Mouse (Mus musculus) ovary, postnatal 36 days (tissue): ENCODE data around the gene Prdm9.

Experiments used
- DNase-seq: peaks from one replicate; pipeline ENCODE4 v3.0.0; 2022; ENCODE audit warnings: low spot score, mixed read lengths

Prdm9 gene

GRCm38 (mm10) chr17:15527811-15528136 is 36.4 kb downstream of the Prdm9 start:
- no peak for DNase-seq

GRCm38 (mm10) chr17:15526986-15527810 is 37.0 kb downstream of the Prdm9 start, which contains the start of gene Pdcd2:
Gene Pdcd2, minus strand, starts transcription at chr17:15527301.
- peak; percentile 94 for DNase-seq

GRCm38 (mm10) chr17:15526304-15526703 is 37.9 kb downstream of the Prdm9 start:
- no peak for DNase-seq

- no peak for DNase-seq
Measured at GRCm38 (mm10) chr17:15518766-15519165, 45.4 kb downstream of the Prdm9 start.

GRCm38 (mm10) chr17:15518186-15518585 is 46.0 kb downstream of the Prdm9 start:
- DNase-seq: no peak

- no peak for DNase-seq
Measured at GRCm38 (mm10) chr17:15517776-15518175, 46.4 kb downstream of the Prdm9 start.

GRCm38 (mm10) chr17:15510694-15511093 is 53.5 kb downstream of the Prdm9 start:
- DNase-seq: no peak

GRCm38 (mm10) chr17:15499656-15500394 is 64.3 kb downstream of the Prdm9 start, which contains the start of the genes Psmb1 and Tbp:
Gene Psmb1, minus strand, starts transcription at chr17:15499751.
Gene Tbp, plus strand, starts transcription at chr17:15499888.
- peak; percentile 94 for DNase-seq

GRCm38 (mm10) chr17:15498753-15499113 is 65.4 kb downstream of the Prdm9 start:
- DNase-seq: no peak

- DNase-seq: peak; percentile 92
Measured at GRCm38 (mm10) chr17:15497882-15498752, 66.0 kb downstream of the Prdm9 start.
